Mouse (Mus musculus) ES-Bruce4 (cell line): ENCODE measurements around the gene Pdzph1. TPM values are rescaled to one million over a fixed set of nuclear protein-coding genes. Genes with fewer than 3 reads are reported as not detected.

ENCODE experiments used
- H3K27ac ChIP-seq: 2 replicates; pipeline ENCODE4 v1.5.1; 2012; ENCODE audit warnings: low read length, inconsistent platforms; ENCODE audit not compliant: insufficient read depth
- H3K27me3 ChIP-seq: 2 replicates; pipeline ENCODE4 v1.6.1; 2012; ENCODE audit warnings: mild to moderate bottlenecking, low read length, inconsistent platforms; ENCODE audit not compliant: control insufficient read depth, poor library complexity, insufficient read depth, severe bottlenecking
- H3K36me3 ChIP-seq: 2 replicates; pipeline ENCODE4 v1.6.1; 2012; ENCODE audit warnings: inconsistent platforms, mild to moderate bottlenecking, low read length, moderate library complexity; ENCODE audit not compliant: control insufficient read depth, poor library complexity, insufficient read depth, severe bottlenecking
- H3K4me1 ChIP-seq: one replicate; pipeline ENCODE4 v1.8.1; 2011; ENCODE audit warnings: low read length; ENCODE audit not compliant: control insufficient read depth, insufficient read depth
- H3K4me3 ChIP-seq: 2 replicates; pipeline ENCODE4 v1.5.1; 2011; ENCODE audit warnings: low read depth, mild to moderate bottlenecking, low read length
- H3K9ac ChIP-seq: 2 replicates; pipeline ENCODE4 v1.6.1; 2012; ENCODE audit warnings: low read depth, mild to moderate bottlenecking, inconsistent platforms; ENCODE audit not compliant: poor library complexity, severe bottlenecking
- H3K9me3 ChIP-seq: replicated peaks from 2 replicates; pipeline ENCODE4 v1.6.1; 2012; ENCODE audit warnings: mild to moderate bottlenecking, low read length, inconsistent platforms; ENCODE audit not compliant: control insufficient read depth, poor library complexity, insufficient read depth, severe bottlenecking
- CTCF ChIP-seq: IDR thresholded peaks from one replicate; pipeline ENCODE4 v1.8.1; 2011; ENCODE audit warnings: low read depth, low read length
- EP300 ChIP-seq: IDR thresholded peaks from 2 replicates; pipeline ENCODE4 v1.6.1; 2011; ENCODE audit warnings: low read depth, low read length; ENCODE audit not compliant: insufficient read depth
- POLR2A ChIP-seq: IDR thresholded peaks from one replicate; pipeline ENCODE4 v1.8.1; 2011; ENCODE audit warnings: low read length; ENCODE audit not compliant: insufficient read depth
- polyA plus RNA-seq: library from polyadenylated mRNA; stranded (reverse); fragments of >200 nt; gene quantifications from 2 replicates; pipeline ENCODE4 v1.2.4, GENCODE M21; 2011; ENCODE audit warnings: low read depth; ENCODE audit not compliant: missing spikeins, insufficient read depth, insufficient read length

Pdzph1 gene
- polyA plus RNA-seq, 1 experiment, result not detected

DNA sequence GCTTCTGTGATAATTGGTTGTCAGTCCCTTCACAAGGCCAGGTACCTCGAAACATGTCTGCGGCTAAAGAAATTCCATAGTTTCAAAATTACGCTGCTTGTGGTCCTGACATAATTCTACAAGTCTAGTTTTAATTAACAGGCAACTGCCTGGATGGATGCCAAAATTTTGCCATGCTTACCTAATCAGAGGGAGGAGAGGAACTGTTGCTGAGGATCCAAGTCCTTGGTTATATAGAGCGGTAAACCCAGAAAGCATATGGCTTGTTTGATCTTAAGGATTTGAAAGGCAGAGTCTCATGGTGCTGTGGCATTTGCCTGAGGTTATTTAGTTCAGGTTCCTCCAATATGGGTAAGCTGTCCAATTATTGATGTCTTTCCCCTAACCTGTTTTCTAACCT, 27.5 kb upstream of the Pdzph1 start:
- H3K4me1 ChIP-seq, result no peaks in the 10 kb centered on the region
- no peak for TF ChIP-seq POLR2A
- H3K9ac ChIP-seq, result no peak overlapping the region
- no peak overlapping the region for H3K4me3 ChIP-seq
- H3K27ac ChIP-seq, result no peak overlapping the region
- H3K9me3 ChIP-seq, result no peaks in the 10 kb centered on the region
- H3K36me3 ChIP-seq, result no peaks in the 10 kb centered on the region
- no peaks in the 10 kb centered on the region for H3K27me3 ChIP-seq

DNA sequence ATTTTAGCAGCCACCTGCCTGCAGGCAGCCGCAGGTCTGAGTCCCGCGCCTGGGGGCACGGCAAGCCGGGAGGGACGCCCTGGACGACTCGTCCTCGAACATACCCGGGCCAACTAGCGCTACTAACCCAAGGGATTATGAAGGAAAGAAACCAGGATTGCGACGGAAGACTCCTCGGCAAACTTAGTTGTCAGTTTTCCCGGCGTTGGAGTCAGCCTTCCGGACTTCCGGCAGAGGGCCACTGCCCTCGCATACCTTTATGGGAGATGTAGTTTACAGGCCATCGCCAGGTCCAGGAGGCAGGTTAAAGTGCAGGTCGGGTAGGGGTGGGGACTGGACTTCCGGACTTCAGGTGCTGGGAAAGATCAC, 21.9 kb upstream of the Pdzph1 start, which contains the start of gene Nudt12:
Gene Nudt12, minus strand, starts transcription at position 282 of the 369 bp plus-strand sequence.
- TF ChIP-seq EP300 (no peak), POLR2A (no peak), CTCF (no peak)
- no peaks in the 10 kb centered on the region for H3K4me1 ChIP-seq
- H3K9ac ChIP-seq, result peak within 1 kb of the TSS; percentile 39
- H3K27me3 ChIP-seq, result no peaks in the 10 kb centered on the region
- peak within 1 kb of the TSS; percentile 69 for H3K4me3 ChIP-seq
- H3K9me3 ChIP-seq, result no peaks in the 10 kb centered on the region
- H3K27ac ChIP-seq, result no peak within 1 kb of the TSS
- H3K36me3 ChIP-seq, result no peaks in the 10 kb centered on the region

DNA sequence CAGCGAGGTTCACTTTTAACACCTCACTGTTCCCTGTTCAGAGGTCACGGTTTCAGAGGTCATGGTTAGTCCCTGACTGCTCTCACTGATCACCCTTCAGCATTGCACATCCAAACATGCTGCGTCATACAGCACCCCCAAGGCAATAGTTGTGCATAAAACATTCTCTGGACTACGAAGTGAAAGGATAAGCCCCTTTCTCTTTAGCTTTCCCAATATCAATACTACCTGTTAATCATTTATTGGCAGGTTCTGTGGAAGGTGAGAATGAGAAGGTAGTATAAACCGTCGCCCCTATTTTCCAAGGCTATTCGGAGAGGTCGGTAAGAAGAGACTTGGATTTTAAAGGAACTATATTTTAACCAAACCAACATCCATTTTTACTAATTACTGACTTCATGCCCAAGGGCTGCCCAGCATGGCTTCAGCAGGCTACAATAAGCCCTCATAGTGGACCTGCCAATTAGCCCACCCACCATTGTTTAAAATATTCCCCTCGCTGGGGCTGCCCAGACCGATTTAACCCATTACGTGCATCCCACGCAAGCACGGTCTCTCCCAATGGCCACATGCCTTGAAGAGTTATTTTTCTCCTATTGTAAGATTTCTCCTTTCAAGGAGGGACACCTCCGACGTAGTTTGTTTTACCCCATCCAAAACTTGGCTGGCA, 21.4 kb upstream of the Pdzph1 start:
- no peak overlapping the region for H3K27ac ChIP-seq
- TF ChIP-seq POLR2A, result no peak
- TF ChIP-seq CTCF, result no peak
- no peak for TF ChIP-seq EP300
- H3K27me3 ChIP-seq, result no peaks in the 10 kb centered on the region
- H3K9me3 ChIP-seq, result no peaks in the 10 kb centered on the region
- peak overlapping the region; percentile 39 for H3K9ac ChIP-seq
- H3K36me3 ChIP-seq, result no peaks in the 10 kb centered on the region
- no peaks in the 10 kb centered on the region for H3K4me1 ChIP-seq
- H3K4me3 ChIP-seq, result peak overlapping the region; percentile 69

DNA sequence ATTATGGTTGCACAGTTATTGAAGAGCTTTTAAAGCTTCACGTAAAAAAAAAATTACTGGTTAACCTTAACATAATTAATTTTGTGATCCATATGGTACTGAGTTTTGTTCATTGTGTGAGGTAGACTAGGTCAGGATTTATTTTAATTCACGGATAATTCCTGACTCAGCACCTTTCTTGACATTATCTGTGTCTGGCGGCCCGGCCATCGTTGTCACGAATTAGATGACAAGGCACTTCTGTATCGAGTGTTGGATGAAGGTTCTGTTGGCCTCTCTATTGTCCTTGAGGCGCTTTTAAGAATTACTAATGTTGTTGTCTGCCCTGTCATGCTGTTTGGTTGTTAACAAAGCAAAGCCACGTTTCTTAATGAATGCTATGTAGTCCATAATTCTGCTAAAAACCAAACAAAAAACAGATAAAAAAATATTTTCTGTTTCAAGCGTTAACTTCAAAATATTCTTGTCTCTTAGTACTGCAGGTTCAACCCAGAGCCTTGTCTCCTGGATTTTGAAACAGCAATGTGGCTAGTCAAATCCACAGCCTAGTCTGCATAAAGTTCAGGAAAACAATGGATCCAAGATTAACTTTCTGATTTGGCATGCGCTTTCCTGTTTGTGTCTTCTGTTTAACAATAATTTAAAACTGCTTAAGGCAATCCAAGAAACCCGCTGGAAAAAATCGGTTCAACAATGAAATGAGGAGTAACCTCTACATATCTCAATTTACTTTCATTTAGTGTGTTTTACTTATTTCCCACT, 20.6 kb upstream of the Pdzph1 start:
- no peaks in the 10 kb centered on the region for H3K27me3 ChIP-seq
- no peaks in the 10 kb centered on the region for H3K4me1 ChIP-seq
- no peaks in the 10 kb centered on the region for H3K9me3 ChIP-seq
- H3K27ac ChIP-seq, result no peak overlapping the region
- no peak overlapping the region for H3K4me3 ChIP-seq
- H3K9ac ChIP-seq, result no peak overlapping the region
- H3K36me3 ChIP-seq, result no peaks in the 10 kb centered on the region
- no peak for TF ChIP-seq EP300
- no peak for TF ChIP-seq POLR2A
- no peak for TF ChIP-seq CTCF

DNA sequence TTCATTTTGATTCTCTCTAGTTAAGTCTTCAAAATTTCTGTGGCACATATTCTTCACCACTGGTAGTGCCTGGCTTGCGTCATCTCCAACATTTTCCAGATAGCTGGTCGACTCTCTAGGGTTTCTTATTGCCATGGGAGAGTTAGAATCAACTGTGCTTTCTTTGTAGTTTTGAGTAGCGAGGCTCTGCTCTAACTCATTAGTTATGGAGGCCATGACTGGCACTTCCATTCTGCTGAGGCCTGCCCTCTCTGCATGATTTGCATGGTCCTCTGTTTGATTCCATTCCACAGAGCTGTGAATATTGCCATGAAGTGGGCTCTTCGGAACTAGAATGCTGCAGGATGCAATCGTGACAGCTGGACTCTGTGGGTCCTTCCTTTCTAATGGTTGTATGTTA, 17.9 kb downstream of the Pdzph1 start:
- Histone ChIP-seq H3K4me3 (no peak overlapping the region), H3K27ac (no peak overlapping the region), H3K27me3 (no peaks in the 10 kb centered on the region; the same call in 1 of the 2 replicates), H3K36me3 (no peaks in the 10 kb centered on the region), H3K4me1 (no peaks in the 10 kb centered on the region), H3K9me3 (no peaks in the 10 kb centered on the region), H3K9ac (no peak overlapping the region)
- TF ChIP-seq POLR2A (no peak), CTCF (no peak), EP300 (no peak)

DNA sequence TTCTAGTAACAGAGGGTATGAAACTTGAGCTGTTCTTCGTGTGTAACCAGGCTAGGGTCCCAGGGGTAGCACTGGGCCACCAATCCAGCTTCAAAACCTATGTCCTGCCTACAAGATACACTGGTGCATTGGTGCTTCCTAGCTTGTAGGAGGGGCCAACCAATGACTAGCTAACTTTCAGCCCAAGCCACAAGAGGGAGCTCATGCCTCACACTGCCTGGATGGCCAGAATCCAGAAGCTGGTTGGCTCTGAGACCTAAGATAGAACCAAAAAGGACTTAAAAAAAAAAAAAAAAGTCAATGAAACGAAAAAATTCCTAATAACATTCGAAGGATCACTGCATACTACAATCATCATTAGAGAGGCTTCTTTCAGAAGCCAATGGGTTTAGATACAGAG, 31.3 kb downstream of the Pdzph1 start:
- Histone ChIP-seq H3K9ac (no peak overlapping the region), H3K27me3 (no peaks in the 10 kb centered on the region), H3K4me3 (no peak overlapping the region), H3K27ac (no peak overlapping the region), H3K9me3 (no peaks in the 10 kb centered on the region), H3K36me3 (no peaks in the 10 kb centered on the region), H3K4me1 (no peaks in the 10 kb centered on the region)
- TF ChIP-seq CTCF (peak; percentile 69), EP300 (no peak)
